14 mouse cellular contexts compared by ENCODE assay signal in genomic region chr17:75110252-75111205, GRCm38 (mm10).
A peak's percentile ranks its signal among the peaks of the same experiment; 100 is the strongest.
DNase-seq lines count a peak whose midpoint lies in the region; ATAC-seq lines count a peak whose summit lies in the region.
"Had no signal": no experiment of that assay in that cellular context is flagged by ENCODE, and none has a peak within 500 bp of the region (broad histone marks: within the 10 kb centered on the region; RNA-seq: fewer than 3 reads in every experiment).

No protein-coding gene starts in this region.

- ATAC-seq in stomach, embryonic 14.5 days (ENCODE audit: insufficient number of reproducible peaks, insufficient read depth, low FRiP score, low read depth): no peak
- ATAC-seq in midbrain, embryonic 14.5 days (ENCODE audit: low FRiP score, low TSS enrichment): no peak

- no peak overlapping the region for H3K4me2 ChIP-seq in stomach, embryonic 14.5 days (replicated peaks; ENCODE audit: low read depth, low read length)
- no peak overlapping the region for H3K4me2 ChIP-seq in midbrain, embryonic 14.5 days (ENCODE audit: low read length)
- H3K4me2 ChIP-seq: embryonic facial prominence, embryonic 13.5 days; hindbrain, embryonic 15.5 days; neural tube, embryonic 13.5 days had no signal

- no peaks in the 10 kb centered on the region for H3K9me3 ChIP-seq in stomach, embryonic 14.5 days (ENCODE audit: control insufficient read depth, low read depth, low read length)
- no peaks in the 10 kb centered on the region for H3K9me3 ChIP-seq in midbrain, embryonic 14.5 days (ENCODE audit: control insufficient read depth, low read length)
- H3K9me3 ChIP-seq: embryonic facial prominence, embryonic 13.5 days; hindbrain, embryonic 15.5 days; megakaryocyte, embryonic 14.5 days; neural tube, embryonic 13.5 days had no signal

- no peaks in the 10 kb centered on the region for H3K27me3 ChIP-seq in stomach, embryonic 14.5 days (ENCODE audit: control insufficient read depth, insufficient read depth, low read length)
- H3K27me3 ChIP-seq in midbrain, embryonic 14.5 days (ENCODE audit: control insufficient read depth, insufficient read depth, low read length): no peaks in the 10 kb centered on the region
- H3K27me3 ChIP-seq: embryonic facial prominence, embryonic 13.5 days; hindbrain, embryonic 15.5 days; megakaryocyte, embryonic 14.5 days; neural tube, embryonic 13.5 days had no signal

- DNase-seq in lung, adult 18-20 months: peak; percentile 30 to 52
- DNase-seq in lung, postnatal 4 days: no peak
- peak; percentile 42 for DNase-seq in adrenal gland, adult 8-10 months
- DNase-seq in kidney, postnatal 10 days: peak; percentile 32
- DNase-seq in cerebellum, adult 9-11 months: no peak
- no peak for DNase-seq in midbrain, embryonic 14.5 days
- DNase-seq in B cell, adult 2 months: no peak
- DNase-seq: right cerebral cortex, postnatal 4 days had no signal

- WGBS in stomach, embryonic 14.5 days: 76% methylated on average over 16 of the region's 16 CpGs
- 93% methylated on average over 16 of the region's 16 CpGs for WGBS in midbrain, embryonic 14.5 days

- H3K4me3 ChIP-seq in stomach, embryonic 14.5 days (ENCODE audit: low read depth, low read length): no peak overlapping the region
- no peak overlapping the region for H3K4me3 ChIP-seq in midbrain, embryonic 14.5 days (replicated peaks; ENCODE audit: low read depth, low read length)
- H3K4me3 ChIP-seq: embryonic facial prominence, embryonic 13.5 days; hindbrain, embryonic 15.5 days; left cerebral cortex, adult 2 months; megakaryocyte, embryonic 14.5 days; neural tube, embryonic 13.5 days had no signal

- H3K27ac ChIP-seq in stomach, embryonic 14.5 days (ENCODE audit: low read length): peak overlapping the region; percentile 76; the same call in 1 of the 2 replicates
- no peak overlapping the region for H3K27ac ChIP-seq in midbrain, embryonic 14.5 days (replicated peaks; ENCODE audit: low read depth, low read length)
- H3K27ac ChIP-seq: embryonic facial prominence, embryonic 13.5 days; hindbrain, embryonic 15.5 days; left cerebral cortex, adult 2 months; neural tube, embryonic 13.5 days had no signal

- no peak overlapping the region for H3K9ac ChIP-seq in stomach, embryonic 14.5 days (replicated peaks; ENCODE audit: low read depth, low read length)
- no peak overlapping the region for H3K9ac ChIP-seq in midbrain, embryonic 14.5 days (replicated peaks; ENCODE audit: low read length)
- H3K9ac ChIP-seq: embryonic facial prominence, embryonic 13.5 days; hindbrain, embryonic 15.5 days; neural tube, embryonic 13.5 days had no signal

- H3K36me3 ChIP-seq in stomach, embryonic 14.5 days (ENCODE audit: control insufficient read depth, insufficient read depth, low read length): no peaks in the 10 kb centered on the region
- no peaks in the 10 kb centered on the region for H3K36me3 ChIP-seq in midbrain, embryonic 14.5 days (ENCODE audit: control insufficient read depth, insufficient read depth, low read length)
- H3K36me3 ChIP-seq: embryonic facial prominence, embryonic 13.5 days; hindbrain, embryonic 15.5 days; neural tube, embryonic 13.5 days had no signal

- 0 out of 2 replicates have a peak, but pooled peaks cover 3% of the 10 kb centered on the region for H3K4me1 ChIP-seq in stomach, embryonic 14.5 days (ENCODE audit: control insufficient read depth, insufficient read depth, low read length)
- no peaks in the 10 kb centered on the region for H3K4me1 ChIP-seq in midbrain, embryonic 14.5 days (ENCODE audit: control insufficient read depth, insufficient read depth, low read length)
- H3K4me1 ChIP-seq: hindbrain, embryonic 15.5 days had no signal

Comparison
In these comparisons a context has a peak if more than half of its experiments do, and no peak if none do; other contexts are left out.
1. DNase-seq: peak in lung, adult 18-20 months (2 of 2), adrenal gland, adult 8-10 months (single experiment) and kidney, postnatal 10 days (single experiment); none in lung, postnatal 4 days (0 of 2), cerebellum, adult 9-11 months (single experiment), midbrain, embryonic 14.5 days (single experiment) and B cell, adult 2 months (0 of 2).